Mouse (Mus musculus) bone marrow, adult 2 months (tissue): ENCODE measurements around the gene AC134908.4.

Source experiments
- CTCF ChIP-seq: fragments of 200-500 bp; IDR thresholded peaks from 2 replicates; pipeline ENCODE4 v1.5.1; 2011; ENCODE audit warnings: low read length, control low read depth; ENCODE audit not compliant: control insufficient read depth, insufficient read depth
- POLR2A ChIP-seq: fragments of 200-500 bp; IDR thresholded peaks from 2 replicates; pipeline ENCODE4 v1.6.1; 2011; ENCODE audit warnings: low read depth, mild to moderate bottlenecking, control low read depth, low read length, borderline replicate concordance; ENCODE audit not compliant: control insufficient read depth

- no peak for TF ChIP-seq CTCF
- no peak for TF ChIP-seq POLR2A
Observed at GRCm38 (mm10) chr17:25839455-25840235, 44.2 kb upstream of the AC134908.4 start.
